Mouse (Mus musculus): ENCODE data around the gene Lamb2. TPM values are rescaled to one million over a fixed set of nuclear protein-coding genes. Genes with fewer than 3 reads are reported as not detected.

The Lamb2 gene
- polyA plus RNA-seq, 1 experiment from 2014 or later, result 17.1 TPM

DNA sequence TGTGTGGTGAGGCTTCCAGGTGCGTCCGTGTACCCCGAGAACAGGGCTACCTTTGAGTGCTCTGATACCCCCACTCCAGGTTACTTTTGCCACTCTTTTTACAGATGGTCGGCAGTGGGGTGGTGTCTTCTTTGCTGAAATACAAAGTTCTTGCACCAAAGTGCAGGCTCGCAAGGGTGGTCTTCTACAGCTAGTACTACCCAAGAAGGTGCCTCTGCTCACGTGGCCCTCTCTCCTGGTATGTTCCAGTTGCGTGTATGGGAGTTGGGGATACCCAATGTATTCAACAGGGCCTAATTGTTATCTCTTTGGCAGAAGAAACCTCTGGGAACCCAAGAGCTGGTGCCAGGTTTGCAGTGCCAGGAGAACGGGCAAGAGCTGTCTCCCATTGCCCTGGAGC is 13.7 kb downstream of the Lamb2 start:
- 98% methylated on average over 8 of the region's 8 CpGs for WGBS
- H3K4me2 ChIP-seq (ENCODE audit: low read length), result no peak overlapping the region
- peaks cover 19% of the 10 kb centered on the region for H3K4me1 ChIP-seq (ENCODE audit: control insufficient read depth, insufficient read depth, low read depth, low read length)
- no peak overlapping the region for H3K4me3 ChIP-seq (ENCODE audit: low read length)
- H3K9ac ChIP-seq (ENCODE audit: low read depth, low read length), result no peak overlapping the region
- no peak overlapping the region for H3K27ac ChIP-seq (ENCODE audit: low read depth, low read length)
- peaks cover 48% of the 10 kb centered on the region for H3K36me3 ChIP-seq (ENCODE audit: control insufficient read depth, insufficient read depth, low read length)
- ATAC-seq, result no peak
- no peaks in the 10 kb centered on the region for H3K27me3 ChIP-seq (replicated peaks; ENCODE audit: control insufficient read depth, insufficient read depth, low read length)
- no peaks in the 10 kb centered on the region for H3K9me3 ChIP-seq (ENCODE audit: control insufficient read depth, low read length)

DNA sequence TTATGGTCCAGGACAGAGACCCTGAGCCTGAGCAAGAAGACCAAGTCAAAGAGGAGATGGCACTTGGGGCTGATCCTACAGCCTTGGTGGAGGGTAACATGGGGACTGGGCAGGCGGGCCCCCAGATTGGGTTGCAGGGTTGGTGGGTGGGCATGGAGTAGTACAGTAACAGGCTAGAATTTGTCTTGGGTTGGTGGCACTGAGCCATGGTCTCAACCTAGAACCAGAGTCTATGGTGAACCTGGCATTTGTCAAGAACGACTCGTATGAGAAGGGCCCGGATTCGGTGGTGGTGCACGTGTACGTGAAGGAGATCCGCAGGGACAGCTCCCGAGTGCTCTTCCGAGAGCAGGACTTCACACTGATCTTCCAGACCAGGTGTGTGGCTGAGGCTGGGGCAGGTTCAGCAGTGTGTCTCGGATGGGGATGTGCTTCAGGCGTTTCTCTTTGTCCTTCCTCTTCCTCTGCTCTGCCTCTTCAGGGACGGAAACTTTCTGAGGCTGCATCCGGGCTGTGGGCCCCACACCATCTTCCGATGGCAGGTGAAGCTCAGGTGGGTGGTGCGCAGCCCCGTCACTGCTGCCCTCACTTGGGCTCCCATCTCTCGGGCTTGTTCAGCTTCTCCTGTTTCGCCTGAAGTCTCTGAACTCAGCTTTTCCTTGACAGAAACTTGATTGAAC is 14.8 kb downstream of the Lamb2 start:
- Histone ChIP-seq H3K9ac (ENCODE audit: low read depth, low read length) (no peak overlapping the region), H3K27ac (ENCODE audit: low read depth, low read length) (no peak overlapping the region), H3K4me2 (ENCODE audit: low read length) (no peak overlapping the region), H3K4me1 (ENCODE audit: control insufficient read depth, insufficient read depth, low read depth, low read length) (peaks cover 19% of the 10 kb centered on the region), H3K4me3 (ENCODE audit: low read length) (no peak overlapping the region), H3K36me3 (ENCODE audit: control insufficient read depth, insufficient read depth, low read length) (peaks cover 58% of the 10 kb centered on the region), H3K9me3 (ENCODE audit: control insufficient read depth, low read length) (no peaks in the 10 kb centered on the region), H3K27me3 (replicated peaks; ENCODE audit: control insufficient read depth, insufficient read depth, low read length) (no peaks in the 10 kb centered on the region)
- 95% methylated on average over 19 of the region's 19 CpGs for WGBS
- ATAC-seq, result no peak

DNA sequence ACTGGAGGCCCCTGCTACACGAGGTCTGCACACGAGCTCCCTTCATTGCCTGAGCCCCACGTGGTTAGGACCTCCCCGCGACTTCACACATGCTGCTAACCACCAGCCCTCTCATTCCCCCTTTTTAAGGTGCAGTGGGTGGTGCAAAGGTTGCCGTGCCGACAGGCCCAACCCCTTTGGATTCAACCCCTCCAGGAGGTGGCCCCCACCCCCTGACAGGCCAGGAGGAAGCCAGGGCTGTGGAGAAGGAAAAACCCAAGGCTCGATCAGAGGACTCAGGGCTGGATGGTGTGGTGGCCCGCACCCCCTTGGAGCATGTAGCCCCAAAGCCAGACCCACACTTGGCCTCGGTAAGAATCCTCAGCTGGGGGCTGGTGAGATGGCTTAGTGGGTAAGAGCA is 15.4 kb downstream of the Lamb2 start:
- H3K4me3 ChIP-seq (ENCODE audit: low read length), result no peak overlapping the region
- no peak overlapping the region for H3K27ac ChIP-seq (ENCODE audit: low read depth, low read length)
- no peaks in the 10 kb centered on the region for H3K9me3 ChIP-seq (ENCODE audit: control insufficient read depth, low read length)
- no peak overlapping the region for H3K9ac ChIP-seq (ENCODE audit: low read depth, low read length)
- no peak overlapping the region for H3K4me2 ChIP-seq (ENCODE audit: low read length)
- peaks cover 63% of the 10 kb centered on the region for H3K36me3 ChIP-seq (ENCODE audit: control insufficient read depth, insufficient read depth, low read length)
- 79% methylated on average over 10 of the region's 10 CpGs for WGBS
- no peak for ATAC-seq
- H3K4me1 ChIP-seq (ENCODE audit: control insufficient read depth, insufficient read depth, low read depth, low read length), result peaks cover 14% of the 10 kb centered on the region
- no peaks in the 10 kb centered on the region for H3K27me3 ChIP-seq (replicated peaks; ENCODE audit: control insufficient read depth, insufficient read depth, low read length)

DNA sequence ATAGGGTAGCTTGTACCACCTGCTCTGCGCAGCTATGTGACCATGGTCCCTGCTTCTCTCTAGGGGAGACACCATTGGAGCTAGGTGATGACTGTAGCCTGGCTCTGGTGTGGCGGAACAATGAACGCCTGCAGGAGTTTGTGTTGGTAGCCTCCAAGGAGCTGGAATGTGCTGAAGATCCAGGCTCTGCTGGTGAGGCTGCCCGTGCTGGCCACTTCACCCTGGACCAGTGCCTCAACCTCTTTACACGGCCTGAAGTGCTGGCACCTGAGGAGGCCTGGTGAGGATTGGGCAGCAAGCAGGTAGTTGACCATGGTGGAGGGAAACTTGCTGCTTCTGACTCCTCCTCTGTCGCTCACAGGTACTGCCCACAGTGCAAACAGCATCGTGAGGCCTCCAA is 19.7 kb downstream of the Lamb2 start:
- H3K4me2 ChIP-seq (ENCODE audit: low read length), result no peak overlapping the region
- H3K9me3 ChIP-seq (ENCODE audit: control insufficient read depth, low read length), result no peaks in the 10 kb centered on the region
- H3K9ac ChIP-seq (ENCODE audit: low read depth, low read length), result no peak overlapping the region
- H3K4me3 ChIP-seq (ENCODE audit: low read length), result no peak overlapping the region
- peaks cover 70% of the 10 kb centered on the region for H3K36me3 ChIP-seq (ENCODE audit: control insufficient read depth, insufficient read depth, low read length)
- no peaks in the 10 kb centered on the region for H3K4me1 ChIP-seq (ENCODE audit: control insufficient read depth, insufficient read depth, low read depth, low read length)
- WGBS, result 97% methylated on average over 7 of the region's 7 CpGs
- H3K27me3 ChIP-seq (replicated peaks; ENCODE audit: control insufficient read depth, insufficient read depth, low read length), result no peaks in the 10 kb centered on the region
- H3K27ac ChIP-seq (ENCODE audit: low read depth, low read length), result no peak overlapping the region
- ATAC-seq, result no peak

DNA sequence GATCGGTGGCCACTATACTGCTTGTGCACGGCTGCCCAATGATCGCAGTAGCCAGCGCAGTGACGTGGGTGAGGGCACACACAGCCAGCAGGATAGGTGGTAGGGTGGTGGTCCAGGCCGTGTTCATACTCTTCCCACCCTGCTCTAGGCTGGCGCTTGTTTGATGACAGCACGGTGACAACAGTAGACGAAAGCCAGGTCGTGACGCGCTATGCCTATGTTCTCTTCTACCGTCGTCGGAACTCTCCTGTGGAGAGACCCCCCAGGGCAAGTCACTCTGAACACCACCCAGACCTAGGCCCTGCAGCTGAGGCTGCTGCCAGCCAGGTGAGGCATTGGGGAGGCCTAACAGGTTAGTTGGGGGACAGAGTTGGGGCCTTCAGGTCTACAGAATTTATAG is 20.4 kb downstream of the Lamb2 start:
- ATAC-seq, result no peak
- Histone ChIP-seq H3K4me1 (ENCODE audit: control insufficient read depth, insufficient read depth, low read depth, low read length) (no peaks in the 10 kb centered on the region), H3K27ac (ENCODE audit: low read depth, low read length) (no peak overlapping the region), H3K36me3 (ENCODE audit: control insufficient read depth, insufficient read depth, low read length) (peaks cover 62% of the 10 kb centered on the region), H3K9me3 (ENCODE audit: control insufficient read depth, low read length) (no peaks in the 10 kb centered on the region), H3K27me3 (replicated peaks; ENCODE audit: control insufficient read depth, insufficient read depth, low read length) (no peaks in the 10 kb centered on the region), H3K9ac (ENCODE audit: low read depth, low read length) (no peak overlapping the region), H3K4me3 (ENCODE audit: low read length) (no peak overlapping the region), H3K4me2 (ENCODE audit: low read length) (no peak overlapping the region)
- WGBS, result 97% methylated on average over 15 of the region's 15 CpGs

DNA sequence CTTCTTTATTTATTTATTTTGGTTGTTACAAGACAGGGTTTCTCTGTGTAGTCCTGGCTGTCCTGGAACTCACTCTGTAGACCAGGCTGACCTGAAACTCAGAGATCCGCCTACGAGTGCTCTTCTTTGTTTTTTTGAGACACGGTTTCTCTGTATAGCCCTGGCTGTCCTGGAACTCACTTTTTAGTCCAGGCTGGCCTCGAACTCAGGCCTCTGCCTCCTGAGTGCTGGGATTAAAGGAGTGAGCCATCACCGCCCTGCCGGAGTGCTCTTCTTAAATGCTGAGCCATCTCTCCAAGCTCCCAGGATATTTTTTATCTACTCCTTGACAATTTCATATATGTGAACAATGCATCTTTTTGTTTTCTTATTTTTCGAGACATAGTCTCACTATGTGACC is 27.4 kb downstream of the Lamb2 start:
- peaks cover 13% of the 10 kb centered on the region for H3K36me3 ChIP-seq (ENCODE audit: control insufficient read depth, insufficient read depth, low read length)
- peaks cover 17% of the 10 kb centered on the region for H3K4me1 ChIP-seq (ENCODE audit: control insufficient read depth, insufficient read depth, low read depth, low read length)
- peak overlapping the region; percentile 85 for H3K4me2 ChIP-seq (ENCODE audit: low read length)
- no peaks in the 10 kb centered on the region for H3K9me3 ChIP-seq (ENCODE audit: control insufficient read depth, low read length)
- no peak overlapping the region for H3K27ac ChIP-seq (ENCODE audit: low read depth, low read length)
- H3K4me3 ChIP-seq (ENCODE audit: low read length), result no peak overlapping the region
- H3K9ac ChIP-seq (ENCODE audit: low read depth, low read length), result no peak overlapping the region
- WGBS, result 87% methylated on average over 7 of the region's 7 CpGs
- ATAC-seq, result no peak
- H3K27me3 ChIP-seq (replicated peaks; ENCODE audit: control insufficient read depth, insufficient read depth, low read length), result no peaks in the 10 kb centered on the region

DNA sequence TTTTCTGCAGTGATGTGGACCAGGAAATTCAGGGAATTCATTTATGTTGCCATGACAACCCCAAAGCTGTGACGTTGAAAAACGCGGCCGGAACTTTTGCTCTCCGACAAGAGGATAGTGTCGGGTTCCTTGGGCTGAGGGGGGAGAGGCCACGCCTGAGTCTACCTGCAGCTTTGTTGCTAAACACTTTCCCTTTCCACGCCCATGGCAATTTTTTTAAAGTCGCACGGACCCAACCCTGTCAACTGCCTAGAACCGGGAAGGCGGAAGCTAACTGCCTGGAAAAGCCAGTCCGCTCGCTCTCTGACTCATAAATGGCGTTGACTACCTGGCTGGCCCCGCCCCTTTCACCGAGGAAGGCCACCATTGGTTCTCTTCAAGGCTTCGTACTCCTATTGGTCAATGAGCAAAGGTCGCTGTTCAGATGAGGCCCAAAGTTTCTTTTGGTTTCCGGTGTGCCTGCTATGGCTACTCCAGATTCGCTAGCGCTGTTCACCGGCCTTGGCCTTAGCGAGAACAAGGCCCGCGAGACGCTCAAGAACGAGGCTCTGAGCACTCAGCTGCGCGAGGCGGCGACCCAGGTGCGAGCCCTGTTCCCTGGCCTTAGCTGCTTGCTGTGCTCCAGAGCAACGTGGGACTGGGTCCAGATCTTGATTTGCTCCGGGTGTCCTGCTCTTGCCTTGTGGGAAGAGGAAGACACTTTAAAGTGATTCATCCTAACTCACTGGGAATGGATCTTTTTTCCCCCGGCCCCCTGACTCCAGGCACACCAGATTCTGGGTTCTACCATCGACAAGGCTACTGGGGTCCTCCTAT is 28.3 kb downstream of the Lamb2 start, which contains the start of gene Qars:
Gene Qars, plus strand, starts transcription at position 88 of the 816 bp plus-strand sequence.
- peak within 1 kb of the TSS; percentile 85 for H3K4me2 ChIP-seq (ENCODE audit: low read length)
- peak within 1 kb of the TSS; percentile 61 for H3K4me3 ChIP-seq (ENCODE audit: low read length)
- no peaks in the 10 kb centered on the region for H3K9me3 ChIP-seq (ENCODE audit: control insufficient read depth, low read length)
- H3K36me3 ChIP-seq (ENCODE audit: control insufficient read depth, insufficient read depth, low read length), result peaks cover 18% of the 10 kb centered on the region
- H3K27me3 ChIP-seq (replicated peaks; ENCODE audit: control insufficient read depth, insufficient read depth, low read length), result no peaks in the 10 kb centered on the region
- H3K27ac ChIP-seq (ENCODE audit: low read depth, low read length), result peak within 1 kb of the TSS; percentile 63
- peak within 1 kb of the TSS; percentile 63 for H3K9ac ChIP-seq (ENCODE audit: low read depth, low read length)
- peaks cover 17% of the 10 kb centered on the region for H3K4me1 ChIP-seq (ENCODE audit: control insufficient read depth, insufficient read depth, low read depth, low read length)
- ATAC-seq, result peak; percentile 97
- under 1% methylated on average over 37 of the region's 37 CpGs for WGBS

DNA sequence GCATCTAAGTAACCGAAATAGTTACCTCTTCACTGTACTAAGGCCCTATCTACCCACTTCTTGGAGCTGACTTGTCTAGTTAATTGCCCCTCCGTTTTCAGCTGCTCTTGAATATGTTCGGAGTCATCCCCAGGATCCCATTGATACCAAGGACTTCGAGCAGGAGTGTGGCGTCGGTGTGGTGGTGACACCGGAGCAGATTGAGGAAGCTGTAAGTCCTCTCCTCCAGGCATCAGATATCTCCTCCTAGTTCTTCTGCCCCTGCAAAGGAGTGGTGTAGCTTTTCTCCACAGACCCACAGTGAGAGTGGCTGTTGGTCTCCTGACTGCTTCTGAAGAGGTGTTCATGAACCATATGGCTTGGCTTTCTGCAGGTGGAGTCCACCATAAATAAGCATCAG is 29.2 kb downstream of the Lamb2 start:
- 85% methylated on average over 7 of the region's 7 CpGs for WGBS
- no peak for ATAC-seq

More for the DNA sequence above, 29.2 kb downstream of the Lamb2 start:
- H3K27ac ChIP-seq (ENCODE audit: low read depth, low read length), result no peak overlapping the region
- H3K4me2 ChIP-seq (ENCODE audit: low read length), result peak overlapping the region; percentile 85
- H3K9me3 ChIP-seq (ENCODE audit: control insufficient read depth, low read length), result no peaks in the 10 kb centered on the region
- H3K27me3 ChIP-seq (replicated peaks; ENCODE audit: control insufficient read depth, insufficient read depth, low read length), result no peaks in the 10 kb centered on the region
- peaks cover 17% of the 10 kb centered on the region for H3K4me1 ChIP-seq (ENCODE audit: control insufficient read depth, insufficient read depth, low read depth, low read length)
- peaks cover 20% of the 10 kb centered on the region for H3K36me3 ChIP-seq (ENCODE audit: control insufficient read depth, insufficient read depth, low read length)
- H3K4me3 ChIP-seq (ENCODE audit: low read length), result peak overlapping the region; percentile 61
- no peak overlapping the region for H3K9ac ChIP-seq (ENCODE audit: low read depth, low read length)
